Mouse (Mus musculus) C2C12 (cell line): ENCODE measurements around the gene Fcgbp.

Source experiments
- CEBPB ChIP-seq: IDR thresholded peaks from one replicate; pipeline ENCODE4 v1.6.1; 2011; ENCODE audit warnings: low read depth, mild to moderate bottlenecking, control low read depth, moderate library complexity
- CTCF ChIP-seq: IDR thresholded peaks from one replicate; pipeline ENCODE4 v1.5.1; 2011; ENCODE audit not compliant: control insufficient read depth, insufficient read depth, insufficient read length
- MAX ChIP-seq: IDR thresholded peaks from one replicate; pipeline ENCODE4 v1.6.1; 2011; ENCODE audit warnings: mild to moderate bottlenecking, control low read depth
- MYOD1 ChIP-seq: IDR thresholded peaks from one replicate; pipeline ENCODE4 v1.6.1; 2011; ENCODE audit warnings: low read depth; ENCODE audit not compliant: control insufficient read depth, insufficient read length
- MYOG ChIP-seq: IDR thresholded peaks from one replicate; pipeline ENCODE4 v1.6.1; 2011; ENCODE audit not compliant: control insufficient read depth, insufficient read length; ENCODE audit errors: extremely low read depth

- TF ChIP-seq CTCF = no peak
- peak; percentile 87 for TF ChIP-seq MAX
- TF ChIP-seq MYOD1 = no peak
- no peak for TF ChIP-seq CEBPB
- TF ChIP-seq MYOG = no peak
These were observed 98.7 kb downstream of the Fcgbp start, which contains the start of gene Fbl for GRCm38 (mm10) chr7:28169489-28170422.
